Mouse (Mus musculus): Measurements from ENCODE around the gene Trak2.
"Not testable (repeated sequence)": the region's sequence is repeated elsewhere in the genome, so short reads cannot be mapped to it uniquely, and the experiment has no call there.

Trak2 gene

GRCm38 (mm10) chr1:58973366-58974221 lies at the start of gene Trak2, which contains the start of gene Stradb:
Gene Trak2, minus strand, starts transcription at chr1:58973430.
Gene Stradb, plus strand, starts transcription at chr1:58973522.
- peak; percentile 98 for DNase-seq (ENCODE audit: low read depth)

- no peak for DNase-seq (ENCODE audit: low read depth)
These were observed 48.3 kb upstream of the Trak2 start for GRCm38 (mm10) chr1:59021556-59021955.

GRCm38 (mm10) chr1:59009250-59009649 lies 36.0 kb upstream of the Trak2 start:
- DNase-seq (ENCODE audit: low read depth), result peak; percentile 78

DNA sequence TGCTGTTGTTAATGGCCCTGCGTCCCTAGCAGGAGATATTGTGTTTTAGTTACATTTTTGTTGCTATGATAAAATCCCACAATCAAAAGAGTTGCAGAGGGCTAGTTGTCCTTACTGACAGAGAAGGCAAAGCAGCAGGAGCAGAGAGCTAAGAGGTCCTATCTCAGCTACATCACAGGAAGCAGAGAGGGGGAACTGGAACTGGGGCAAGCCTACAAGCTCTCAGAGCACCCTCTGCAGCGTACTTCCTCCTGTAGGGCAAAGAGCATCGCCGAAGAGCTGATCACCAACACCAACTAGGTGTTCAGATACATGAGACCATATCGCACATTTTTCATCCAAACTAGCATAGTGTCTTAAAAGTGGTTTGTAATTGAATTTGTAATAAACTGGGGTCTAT lies 22.1 kb upstream of the Trak2 start:
- DNase-seq (ENCODE audit: low read depth), result no peak

DNA sequence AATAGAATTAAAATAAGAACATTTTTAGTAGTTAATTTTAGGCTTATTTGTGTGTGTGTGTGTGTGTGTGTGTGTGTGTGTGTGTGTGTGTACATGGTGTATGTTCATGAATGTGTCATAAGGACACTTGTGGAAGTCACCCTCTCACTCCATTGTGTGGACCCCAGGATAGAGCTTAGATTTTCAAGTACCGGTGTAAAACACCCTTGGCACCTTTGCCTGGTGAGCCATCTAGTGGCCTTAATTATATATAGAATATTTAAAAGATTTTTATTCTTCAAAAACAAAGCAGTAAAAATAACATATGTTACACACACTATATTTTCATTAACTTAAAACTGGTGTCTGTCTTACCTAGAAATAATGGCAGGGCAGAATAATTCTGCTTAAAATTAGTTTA lies 20.5 kb upstream of the Trak2 start:
- DNase-seq (ENCODE audit: low read depth), result peak; percentile 60

GRCm38 (mm10) chr1:58993144-58993543 lies 19.9 kb upstream of the Trak2 start:
- DNase-seq (ENCODE audit: low read depth), result no peak

GRCm38 (mm10) chr1:58984586-58984985 lies 11.4 kb upstream of the Trak2 start:
- no peak for DNase-seq (ENCODE audit: low read depth)

GRCm38 (mm10) chr1:58982276-58982675 lies 9.0 kb upstream of the Trak2 start:
- DNase-seq (ENCODE audit: low read depth), result no peak

GRCm38 (mm10) chr1:58972851-58973365 lies 322 bp downstream of the Trak2 start:
- DNase-seq (ENCODE audit: low read depth), result no peak

DNA sequence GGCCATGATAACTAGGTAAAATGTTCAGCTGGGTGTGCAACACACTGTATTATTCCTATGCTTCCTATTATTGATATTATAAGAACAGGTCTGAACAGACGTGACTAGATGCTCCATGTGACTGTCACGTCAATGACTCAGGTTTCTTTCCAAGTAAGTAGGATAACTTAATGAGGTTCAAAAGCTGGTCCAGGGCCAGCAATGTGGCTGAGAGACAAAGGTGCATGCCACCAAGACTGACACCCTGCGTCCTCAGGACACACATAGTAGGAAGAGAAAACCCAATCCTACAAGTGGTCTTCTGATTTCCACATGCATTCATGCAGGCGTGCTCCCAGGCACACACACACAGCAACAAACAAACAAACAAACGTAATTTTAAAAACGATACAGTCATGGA lies 2.1 kb downstream of the Trak2 start:
- DNase-seq (ENCODE audit: low read depth), result no peak

DNA sequence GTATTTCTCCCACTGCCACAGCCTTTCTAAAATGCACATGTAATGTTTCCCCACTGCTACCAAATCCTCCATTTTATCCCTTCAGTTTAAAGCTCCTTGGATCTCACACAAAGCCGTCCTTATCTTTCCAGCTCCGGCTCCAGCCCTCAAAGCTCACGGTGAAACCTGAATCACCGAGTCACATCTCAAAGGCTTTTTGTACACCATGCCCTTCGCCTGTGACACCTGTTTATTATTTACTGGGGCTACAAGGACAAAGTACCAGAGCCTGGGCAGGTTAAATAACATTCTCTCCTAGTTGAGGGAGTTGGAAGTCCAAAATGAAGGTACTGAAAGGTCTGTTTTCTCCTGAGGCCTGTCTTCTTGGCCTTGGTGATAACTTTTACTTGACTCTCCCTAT lies 3.2 kb downstream of the Trak2 start:
- no peak for DNase-seq (ENCODE audit: low read depth)

DNA sequence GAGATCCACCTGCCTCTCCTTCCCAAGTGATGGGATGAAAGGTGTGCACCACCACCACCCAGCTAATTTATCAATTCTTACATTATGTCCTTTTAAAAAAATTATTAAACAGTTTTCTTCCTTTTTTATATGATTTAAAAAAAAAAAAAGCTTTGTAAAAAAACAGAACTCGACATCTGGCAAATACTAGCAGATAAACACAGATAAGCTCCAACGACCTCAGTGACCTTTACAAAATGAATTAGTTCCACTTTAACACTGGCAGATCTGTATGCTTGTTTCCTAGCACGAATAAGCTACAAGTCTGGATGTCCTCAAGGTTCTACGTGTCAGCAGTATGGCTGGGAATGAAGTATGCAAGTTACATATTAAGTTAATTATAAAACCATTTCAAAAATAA lies 5.7 kb downstream of the Trak2 start:
- DNase-seq (ENCODE audit: low read depth), result no peak

DNA sequence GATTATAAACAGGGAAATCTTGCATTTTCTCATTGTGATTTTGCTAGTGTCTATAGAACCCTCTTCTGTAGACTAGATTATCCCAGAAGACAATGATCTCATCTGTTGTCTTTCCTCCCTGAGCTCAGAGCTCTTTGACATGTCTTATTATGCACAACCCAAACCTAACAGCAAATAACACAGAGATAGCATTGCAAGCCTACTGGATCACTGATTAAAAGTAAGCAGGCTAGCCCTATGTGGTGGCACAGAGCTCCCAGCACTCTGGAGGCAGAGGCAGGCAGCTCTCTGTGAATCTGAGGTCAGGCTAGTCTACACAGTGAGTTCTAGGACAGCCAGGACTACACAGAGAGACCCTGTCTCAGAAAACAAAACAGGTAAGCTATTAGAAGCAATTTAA lies 10.4 kb downstream of the Trak2 start:
- no peak for DNase-seq (ENCODE audit: low read depth)

DNA sequence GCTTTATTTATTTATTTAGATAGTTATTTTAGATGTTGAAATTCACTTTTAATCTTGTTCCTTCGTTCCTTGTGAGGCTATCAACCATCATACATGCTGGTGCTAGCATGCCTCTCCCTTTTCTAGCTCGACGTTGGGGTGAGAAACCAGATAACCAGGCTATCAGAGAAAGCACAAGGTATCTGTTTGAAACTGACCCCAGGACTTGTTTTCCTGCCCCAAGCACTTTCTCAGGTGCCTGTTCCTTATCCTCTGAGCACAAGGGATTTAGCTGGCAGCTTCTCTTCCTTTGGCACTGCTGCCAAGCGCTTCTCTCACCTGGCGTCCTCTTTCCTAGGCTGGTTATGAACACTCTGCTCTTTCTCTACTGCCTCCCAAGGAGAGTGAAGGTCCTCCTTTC lies 10.8 kb downstream of the Trak2 start:
- no peak for DNase-seq (ENCODE audit: low read depth)

DNA sequence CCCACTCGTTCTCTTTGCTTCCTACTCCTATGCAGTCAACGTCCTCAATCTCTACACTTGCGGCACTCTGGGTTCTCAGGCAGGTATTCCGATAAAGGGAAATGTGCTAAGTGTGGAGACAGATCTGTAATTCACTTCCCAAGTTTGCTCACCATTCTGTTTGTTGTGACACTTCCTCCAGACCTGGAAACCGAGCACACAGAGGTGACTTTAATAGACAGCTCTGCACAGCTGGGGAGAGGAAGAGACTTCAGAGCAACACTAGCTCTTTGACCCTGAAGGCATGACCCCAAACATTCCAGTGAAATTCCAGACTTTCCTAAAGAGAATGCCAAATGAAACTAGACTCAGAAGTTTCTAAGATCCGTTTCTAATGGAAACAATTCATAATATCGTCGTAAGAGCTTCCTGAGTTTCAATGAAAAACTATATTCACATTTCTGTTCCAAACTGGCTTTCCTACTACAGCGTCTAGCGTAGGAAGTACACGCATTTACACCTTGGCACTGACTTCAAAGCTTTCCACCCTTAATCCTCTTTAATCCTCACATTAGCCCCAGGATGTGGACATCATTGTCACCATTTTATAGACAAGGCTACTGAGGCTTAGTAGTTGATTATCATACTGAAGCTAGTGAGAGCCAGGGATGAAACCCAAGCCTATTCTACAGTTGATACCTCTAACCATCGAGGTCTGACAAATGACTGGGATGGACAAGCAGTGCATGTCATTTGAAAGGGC lies 11.9 kb downstream of the Trak2 start:
- DNase-seq (ENCODE audit: low read depth), result no peak

- no peak for DNase-seq (ENCODE audit: low read depth)
These were observed 13.5 kb downstream of the Trak2 start for GRCm38 (mm10) chr1:58959682-58960081.

- DNase-seq (ENCODE audit: low read depth), result not testable (repeated sequence)
These were observed 14.3 kb downstream of the Trak2 start for GRCm38 (mm10) chr1:58958789-58959526.

- DNase-seq (ENCODE audit: low read depth), result peak; percentile 61
These were observed 15.3 kb downstream of the Trak2 start for GRCm38 (mm10) chr1:58957931-58958330.

DNA sequence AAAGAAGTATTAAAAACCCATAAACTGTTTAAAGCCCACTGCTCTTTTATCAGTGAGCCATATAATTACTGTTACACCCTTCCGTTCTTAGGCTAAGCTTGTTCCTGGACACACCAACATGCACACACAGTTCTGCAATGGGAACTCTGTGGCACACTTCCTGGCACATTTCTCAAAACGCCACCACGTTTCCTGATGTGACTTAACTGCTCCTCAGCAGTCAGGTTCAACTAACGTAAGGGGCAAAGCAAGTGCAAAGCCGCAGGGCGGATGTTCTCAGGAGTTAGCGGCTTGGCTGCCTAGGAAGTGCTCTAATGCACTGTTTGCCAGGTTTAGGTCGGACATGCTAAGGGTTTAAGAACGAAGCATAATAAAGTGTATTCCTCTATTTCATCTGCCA lies 17.0 kb downstream of the Trak2 start:
- DNase-seq (ENCODE audit: low read depth), result no peak

- no peak for DNase-seq (ENCODE audit: low read depth)
These were observed 17.5 kb downstream of the Trak2 start for GRCm38 (mm10) chr1:58955716-58956115.

DNA sequence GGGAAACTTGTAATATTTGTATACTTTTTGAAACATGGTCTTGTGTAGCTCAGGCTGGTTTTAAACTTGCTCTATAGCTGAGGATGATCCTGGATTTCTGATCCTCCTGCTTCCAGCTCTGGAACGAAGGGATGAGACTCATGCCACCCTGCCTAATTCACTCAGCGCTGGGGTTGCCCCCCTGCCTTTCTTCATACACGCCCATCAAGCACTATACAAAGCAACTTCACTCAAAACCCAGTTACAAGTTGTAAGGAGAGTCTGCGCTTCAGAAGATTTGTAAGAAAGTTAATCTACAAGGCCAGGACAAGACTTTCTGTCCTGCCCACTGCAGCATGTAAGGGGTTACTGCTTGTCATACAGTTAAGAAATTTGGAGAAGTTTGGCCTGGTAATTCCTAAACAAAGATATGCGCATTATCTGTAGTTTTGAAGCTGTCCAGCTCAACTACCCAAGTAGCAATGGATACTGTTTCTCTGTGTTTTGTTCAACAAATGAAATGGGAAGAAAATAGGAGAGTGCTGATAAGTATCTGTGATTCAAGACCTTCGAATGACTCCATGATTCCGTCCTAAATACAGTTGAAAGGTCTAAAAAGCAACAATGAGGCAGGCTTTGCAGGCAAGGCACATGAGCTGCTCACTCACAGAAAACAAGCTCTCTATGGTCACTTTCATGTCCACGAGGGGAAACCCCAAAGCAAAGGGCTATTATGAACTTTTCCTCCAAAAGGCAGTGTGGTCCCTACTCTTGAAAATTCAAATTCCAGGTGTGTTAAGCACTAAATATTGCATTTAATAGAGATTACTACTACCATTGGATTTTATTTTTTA lies 18.4 kb downstream of the Trak2 start:
- no peak for DNase-seq (ENCODE audit: low read depth)

Data from NIH3T3 (cell line).